Mouse (Mus musculus): ENCODE results near the gene Ms4a1. TPM values are rescaled to one million over a fixed set of nuclear protein-coding genes. Genes with fewer than 3 reads are reported as not detected.
A peak's percentile ranks its signal among the peaks of the same experiment; 100 is the strongest.
"Not testable (repeated sequence)": the region's sequence is repeated elsewhere in the genome, so short reads cannot be mapped to it uniquely, and the experiment has no call there.

Gene Ms4a1
- polyA plus RNA-seq, 1 experiment from 2014 or later: 0.11 TPM

GRCm38 (mm10) chr19:11276431-11276830, 10.4 kb upstream of the Ms4a1 start:
- no peaks in the 10 kb centered on the region for H3K9me3 ChIP-seq (replicated peaks; ENCODE audit: control insufficient read depth, low read length)
- H3K9ac ChIP-seq (ENCODE audit: low read depth, low read length): no peak overlapping the region
- H3K4me1 ChIP-seq (ENCODE audit: control insufficient read depth, low read depth, low read length): no peaks in the 10 kb centered on the region
- no peaks in the 10 kb centered on the region for H3K36me3 ChIP-seq (ENCODE audit: control insufficient read depth, insufficient read depth)
- H3K27me3 ChIP-seq (ENCODE audit: control insufficient read depth, insufficient read depth, low read depth, low read length): no peaks in the 10 kb centered on the region
- no peak overlapping the region for H3K4me3 ChIP-seq (ENCODE audit: low read depth, low read length)
- no peak overlapping the region for H3K27ac ChIP-seq (ENCODE audit: low read length)
- H3K4me2 ChIP-seq (ENCODE audit: low read depth, low read length): no peak overlapping the region
- 46% methylated on average over 5 of the region's 5 CpGs for WGBS (ENCODE audit: insufficient replicate concordance)
- ATAC-seq (ENCODE audit: low read depth): no peak

- 56% methylated on average over 4 of the region's 4 CpGs for WGBS (ENCODE audit: insufficient replicate concordance)
- Histone ChIP-seq H3K9ac (ENCODE audit: low read depth, low read length) (no peak overlapping the region), H3K36me3 (ENCODE audit: control insufficient read depth, insufficient read depth) (no peaks in the 10 kb centered on the region)
These were observed 915 bp upstream of the Ms4a1 start for GRCm38 (mm10) chr19:11266956-11267355.

GRCm38 (mm10) chr19:11264602-11265185, 1.3 kb downstream of the Ms4a1 start:
- H3K4me2 ChIP-seq (ENCODE audit: low read depth, low read length): no peak overlapping the region
- no peak for ATAC-seq (ENCODE audit: low read depth)
- no peak overlapping the region for H3K9ac ChIP-seq (ENCODE audit: low read depth, low read length)
- H3K27me3 ChIP-seq (ENCODE audit: control insufficient read depth, insufficient read depth, low read depth, low read length): no peaks in the 10 kb centered on the region
- no peak overlapping the region for H3K27ac ChIP-seq (ENCODE audit: low read length)
- WGBS (ENCODE audit: insufficient replicate concordance): 56% methylated on average over 9 of the region's 9 CpGs
- no peaks in the 10 kb centered on the region for H3K36me3 ChIP-seq (ENCODE audit: control insufficient read depth, insufficient read depth)
- H3K4me1 ChIP-seq (ENCODE audit: control insufficient read depth, low read depth, low read length): no peaks in the 10 kb centered on the region
- no peak overlapping the region for H3K4me3 ChIP-seq (ENCODE audit: low read depth, low read length)
- no peaks in the 10 kb centered on the region for H3K9me3 ChIP-seq (replicated peaks; ENCODE audit: control insufficient read depth, low read length)

More at GRCm38 (mm10) chr19:11266956-11267355, 915 bp upstream of the Ms4a1 start:
- H3K27me3 ChIP-seq (ENCODE audit: control insufficient read depth, insufficient read depth, low read depth, low read length): no peaks in the 10 kb centered on the region
- H3K4me1 ChIP-seq (ENCODE audit: control insufficient read depth, low read depth, low read length): no peaks in the 10 kb centered on the region
- H3K27ac ChIP-seq (ENCODE audit: low read length): no peak overlapping the region
- no peak for ATAC-seq (ENCODE audit: low read depth)
- no peaks in the 10 kb centered on the region for H3K9me3 ChIP-seq (replicated peaks; ENCODE audit: control insufficient read depth, low read length)
- H3K4me2 ChIP-seq (ENCODE audit: low read depth, low read length): no peak overlapping the region
- no peak overlapping the region for H3K4me3 ChIP-seq (ENCODE audit: low read depth, low read length)

GRCm38 (mm10) chr19:11263549-11263948, 2.5 kb downstream of the Ms4a1 start:
- H3K9me3 ChIP-seq (replicated peaks; ENCODE audit: control insufficient read depth, low read length): no peaks in the 10 kb centered on the region
- 25% methylated on average over 3 of the region's 3 CpGs for WGBS (ENCODE audit: insufficient replicate concordance)
- H3K9ac ChIP-seq (ENCODE audit: low read depth, low read length): no peak overlapping the region
- no peak overlapping the region for H3K4me2 ChIP-seq (ENCODE audit: low read depth, low read length)
- no peak overlapping the region for H3K27ac ChIP-seq (ENCODE audit: low read length)
- no peaks in the 10 kb centered on the region for H3K4me1 ChIP-seq (ENCODE audit: control insufficient read depth, low read depth, low read length)
- no peak overlapping the region for H3K4me3 ChIP-seq (ENCODE audit: low read depth, low read length)
- no peak for ATAC-seq (ENCODE audit: low read depth)
- no peaks in the 10 kb centered on the region for H3K27me3 ChIP-seq (ENCODE audit: control insufficient read depth, insufficient read depth, low read depth, low read length)
- H3K36me3 ChIP-seq (ENCODE audit: control insufficient read depth, insufficient read depth): no peaks in the 10 kb centered on the region

- H3K4me3 ChIP-seq (ENCODE audit: low read depth, low read length); H3K4me1 ChIP-seq (ENCODE audit: control insufficient read depth, low read depth, low read length); H3K27ac ChIP-seq (ENCODE audit: low read length); H3K9ac ChIP-seq (ENCODE audit: low read depth, low read length); H3K36me3 ChIP-seq (ENCODE audit: control insufficient read depth, insufficient read depth); H3K4me2 ChIP-seq (ENCODE audit: low read depth, low read length); H3K27me3 ChIP-seq (ENCODE audit: control insufficient read depth, insufficient read depth, low read depth, low read length); ATAC-seq (ENCODE audit: low read depth); H3K9me3 ChIP-seq (replicated peaks; ENCODE audit: control insufficient read depth, low read length): not testable (repeated sequence)
- WGBS (ENCODE audit: insufficient replicate concordance): 25% methylated on average over 4 of the region's 4 CpGs
These were observed 3.1 kb downstream of the Ms4a1 start for GRCm38 (mm10) chr19:11262932-11263331.

GRCm38 (mm10) chr19:11261522-11261921, 4.5 kb downstream of the Ms4a1 start:
- no peaks in the 10 kb centered on the region for H3K36me3 ChIP-seq (ENCODE audit: control insufficient read depth, insufficient read depth)
- H3K4me2 ChIP-seq (ENCODE audit: low read depth, low read length): no peak overlapping the region
- no peak overlapping the region for H3K9ac ChIP-seq (ENCODE audit: low read depth, low read length)
- H3K4me3 ChIP-seq (ENCODE audit: low read depth, low read length): no peak overlapping the region
- no peaks in the 10 kb centered on the region for H3K27me3 ChIP-seq (ENCODE audit: control insufficient read depth, insufficient read depth, low read depth, low read length)
- no peaks in the 10 kb centered on the region for H3K9me3 ChIP-seq (replicated peaks; ENCODE audit: control insufficient read depth, low read length)
- ATAC-seq (ENCODE audit: low read depth): no peak
- no peaks in the 10 kb centered on the region for H3K4me1 ChIP-seq (ENCODE audit: control insufficient read depth, low read depth, low read length)
- WGBS (ENCODE audit: insufficient replicate concordance): 39% methylated on average over 2 of the region's 2 CpGs
- H3K27ac ChIP-seq (ENCODE audit: low read length): no peak overlapping the region

- Histone ChIP-seq H3K4me3 (ENCODE audit: low read depth, low read length) (no peak overlapping the region), H3K9ac (ENCODE audit: low read depth, low read length) (no peak overlapping the region), H3K27me3 (ENCODE audit: control insufficient read depth, insufficient read depth, low read depth, low read length) (no peaks in the 10 kb centered on the region), H3K4me1 (ENCODE audit: control insufficient read depth, low read depth, low read length) (no peaks in the 10 kb centered on the region), H3K36me3 (ENCODE audit: control insufficient read depth, insufficient read depth) (no peaks in the 10 kb centered on the region), H3K9me3 (replicated peaks; ENCODE audit: control insufficient read depth, low read length) (no peaks in the 10 kb centered on the region), H3K27ac (ENCODE audit: low read length) (no peak overlapping the region), H3K4me2 (ENCODE audit: low read depth, low read length) (no peak overlapping the region)
- no peak for ATAC-seq (ENCODE audit: low read depth)
These were observed 21.8 kb downstream of the Ms4a1 start for GRCm38 (mm10) chr19:11244230-11244629.

GRCm38 (mm10) chr19:11242560-11242959, 23.5 kb downstream of the Ms4a1 start:
- Histone ChIP-seq H3K36me3 (ENCODE audit: control insufficient read depth, insufficient read depth) (no peaks in the 10 kb centered on the region), H3K9me3 (replicated peaks; ENCODE audit: control insufficient read depth, low read length) (no peaks in the 10 kb centered on the region), H3K9ac (ENCODE audit: low read depth, low read length) (no peak overlapping the region), H3K4me2 (ENCODE audit: low read depth, low read length) (no peak overlapping the region), H3K27ac (ENCODE audit: low read length) (no peak overlapping the region), H3K4me1 (ENCODE audit: control insufficient read depth, low read depth, low read length) (no peaks in the 10 kb centered on the region), H3K27me3 (ENCODE audit: control insufficient read depth, insufficient read depth, low read depth, low read length) (no peaks in the 10 kb centered on the region), H3K4me3 (ENCODE audit: low read depth, low read length) (no peak overlapping the region)
- no peak for ATAC-seq (ENCODE audit: low read depth)
- WGBS (ENCODE audit: insufficient replicate concordance): 59% methylated on average over 5 of the region's 5 CpGs

- Histone ChIP-seq H3K27ac (ENCODE audit: low read length) (no peak overlapping the region), H3K4me1 (ENCODE audit: control insufficient read depth, low read depth, low read length) (no peaks in the 10 kb centered on the region; the same call in 1 of the 2 replicates), H3K9me3 (replicated peaks; ENCODE audit: control insufficient read depth, low read length) (no peaks in the 10 kb centered on the region), H3K4me2 (ENCODE audit: low read depth, low read length) (no peak overlapping the region), H3K27me3 (ENCODE audit: control insufficient read depth, insufficient read depth, low read depth, low read length) (no peaks in the 10 kb centered on the region), H3K9ac (ENCODE audit: low read depth, low read length) (no peak overlapping the region), H3K4me3 (ENCODE audit: low read depth, low read length) (no peak overlapping the region), H3K36me3 (ENCODE audit: control insufficient read depth, insufficient read depth) (no peaks in the 10 kb centered on the region)
- ATAC-seq (ENCODE audit: low read depth): peak; percentile 27; the same call in 1 of the 2 replicates
These were observed 30.2 kb downstream of the Ms4a1 start for GRCm38 (mm10) chr19:11235820-11236219.

Measured in liver, embryonic 16.5 days (tissue).